Mouse (Mus musculus) limb, embryonic 13.5 days (tissue): ENCODE results near the gene Tnip1. TPM values are rescaled to one million over a fixed set of nuclear protein-coding genes. Genes with fewer than 3 reads are reported as not detected.

Experiments used
- ATAC-seq: fragments of 200-750 bp; cut with Nextera tagmentation; 2 replicates; pipeline ENCODE4 v1.8.0; 2017; ENCODE audit warnings: low read depth, moderate number of reproducible peaks, moderate TSS enrichment; ENCODE audit not compliant: low FRiP score
- H3K27ac ChIP-seq: fragments of 300-500 bp; sonication (generic); 2 replicates; pipeline ENCODE4 v1.5.1; 2015; ENCODE audit warnings: inconsistent platforms, mild to moderate bottlenecking, moderate library complexity
- H3K27me3 ChIP-seq: fragments of 300-500 bp; sonication (generic); 2 replicates; pipeline ENCODE4 v1.6.1; 2015; ENCODE audit warnings: mild to moderate bottlenecking, inconsistent platforms
- H3K36me3 ChIP-seq: fragments of 300-500 bp; sonication (generic); 2 replicates; pipeline ENCODE4 v1.6.1; 2015; ENCODE audit warnings: inconsistent platforms, mild to moderate bottlenecking, moderate library complexity
- H3K4me1 ChIP-seq: fragments of 300-500 bp; sonication (generic); 2 replicates; pipeline ENCODE4 v1.6.1; 2015; ENCODE audit warnings: inconsistent platforms
- H3K4me2 ChIP-seq: fragments of 300-500 bp; sonication (generic); replicated peaks from 2 replicates; pipeline ENCODE4 v1.6.1; 2015; ENCODE audit warnings: inconsistent platforms, mild to moderate bottlenecking, moderate library complexity
- H3K4me3 ChIP-seq: fragments of 300-500 bp; sonication (generic); 2 replicates; pipeline ENCODE4 v1.5.1; 2015; ENCODE audit warnings: moderate library complexity, mild to moderate bottlenecking, inconsistent platforms
- H3K9ac ChIP-seq: fragments of 300-500 bp; sonication (generic); 2 replicates; pipeline ENCODE4 v1.6.1; 2015; ENCODE audit warnings: mild to moderate bottlenecking, inconsistent platforms
- H3K9me3 ChIP-seq: fragments of 300-500 bp; sonication (generic); 2 replicates; pipeline ENCODE4 v1.6.1; 2016; ENCODE audit warnings: inconsistent platforms
- WGBS: fragments of 180-500 bp; shearing (Covaris S2); methylation state at CpG from one replicate; pipeline ENCODE4 v1.1.7; 2015; 5-methylcytosine and 5-hydroxymethylcytosine counted together
- polyA plus RNA-seq: library from polyadenylated mRNA; unstranded; fragments of >200 nt; fragmentation: Nextera tagmentation; extraction: Ambion mirVana; gene quantifications from 2 replicates; pipeline ENCODE4 v1.2.1, GENCODE M21; 2015

The Tnip1 gene
- polyA plus RNA-seq, 1 experiment from 2014 or later = 22.4 TPM

DNA sequence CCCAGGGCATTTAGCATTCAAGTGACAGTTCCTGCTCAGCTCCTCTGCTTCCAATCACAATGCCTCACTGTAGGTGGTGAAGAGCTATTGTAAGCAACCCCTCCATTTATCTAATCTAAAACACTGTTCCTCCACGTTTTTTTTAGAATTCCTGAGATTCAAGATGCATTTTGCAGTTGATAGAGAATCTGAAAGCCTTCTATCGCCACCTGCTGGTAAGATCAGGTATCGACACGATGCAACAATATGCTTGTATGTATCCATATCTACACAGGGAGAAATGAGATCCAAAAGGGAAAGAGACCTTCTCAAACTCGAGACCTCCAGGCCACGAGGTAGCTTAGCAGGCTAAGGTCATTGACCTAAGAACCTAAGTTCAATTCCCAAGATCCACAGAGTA is 21.4 kb upstream of the Tnip1 start:
- H3K9ac ChIP-seq = no peak overlapping the region
- no peak overlapping the region for H3K27ac ChIP-seq
- H3K4me1 ChIP-seq = no peaks in the 10 kb centered on the region
- H3K4me3 ChIP-seq = no peak overlapping the region
- peaks cover 97% of the 10 kb centered on the region for H3K36me3 ChIP-seq
- no peaks in the 10 kb centered on the region for H3K9me3 ChIP-seq
- H3K4me2 ChIP-seq = no peak overlapping the region
- 1% methylated on average over 6 of the region's 6 CpGs for WGBS
- no peaks in the 10 kb centered on the region for H3K27me3 ChIP-seq
- no peak for ATAC-seq

DNA sequence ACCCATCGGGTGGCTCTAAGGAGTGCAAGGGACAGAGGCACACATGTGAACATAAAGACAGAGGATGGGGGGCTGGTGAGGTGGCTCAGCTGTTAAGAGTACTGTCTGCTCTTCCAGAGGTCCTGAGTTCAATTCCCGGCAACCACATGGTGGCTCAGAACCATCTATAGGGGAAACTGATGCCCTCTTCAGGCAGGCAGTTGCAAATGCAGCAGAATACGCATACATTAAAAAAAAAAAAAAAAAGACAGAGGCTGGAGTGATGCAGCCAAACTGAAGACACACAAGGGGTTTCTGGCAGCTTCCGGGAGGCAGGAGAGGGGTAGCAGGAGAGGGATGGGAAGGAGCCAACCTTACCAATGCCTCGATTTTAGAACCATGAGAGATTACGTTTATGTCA is 19.8 kb upstream of the Tnip1 start:
- H3K4me1 ChIP-seq = no peaks in the 10 kb centered on the region
- H3K4me3 ChIP-seq = no peak overlapping the region
- no peaks in the 10 kb centered on the region for H3K9me3 ChIP-seq
- no peak for ATAC-seq
- WGBS = 86% methylated on average over 6 of the region's 6 CpGs
- no peak overlapping the region for H3K27ac ChIP-seq
- H3K27me3 ChIP-seq = no peaks in the 10 kb centered on the region
- H3K36me3 ChIP-seq = peaks cover 97% of the 10 kb centered on the region
- no peak overlapping the region for H3K9ac ChIP-seq
- no peak overlapping the region for H3K4me2 ChIP-seq

DNA sequence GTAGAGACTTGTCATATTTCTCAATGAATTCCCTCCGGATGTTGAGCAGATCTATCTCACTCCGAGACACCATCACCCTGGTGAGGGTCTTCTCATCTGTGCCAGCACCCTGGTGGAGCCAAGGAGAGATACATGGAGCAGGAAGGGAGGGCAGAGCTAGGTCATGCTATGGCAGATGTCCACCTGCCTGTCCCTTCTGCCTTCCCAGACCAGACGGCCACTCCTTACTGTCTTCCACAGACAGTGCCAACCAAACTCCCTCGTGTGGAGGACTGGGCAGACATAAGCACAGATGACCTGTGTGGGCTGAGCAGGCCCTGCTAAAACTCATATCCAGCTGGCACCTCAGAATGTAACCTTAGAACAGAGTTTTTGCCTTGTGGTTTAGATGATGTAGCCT is 18.9 kb upstream of the Tnip1 start:
- Histone ChIP-seq H3K36me3 (peaks cover 88% of the 10 kb centered on the region), H3K4me3 (no peak overlapping the region), H3K4me2 (no peak overlapping the region), H3K27me3 (no peaks in the 10 kb centered on the region), H3K9me3 (no peaks in the 10 kb centered on the region), H3K4me1 (no peaks in the 10 kb centered on the region), H3K9ac (no peak overlapping the region), H3K27ac (no peak overlapping the region)
- no peak for ATAC-seq
- 91% methylated on average over 4 of the region's 4 CpGs for WGBS

DNA sequence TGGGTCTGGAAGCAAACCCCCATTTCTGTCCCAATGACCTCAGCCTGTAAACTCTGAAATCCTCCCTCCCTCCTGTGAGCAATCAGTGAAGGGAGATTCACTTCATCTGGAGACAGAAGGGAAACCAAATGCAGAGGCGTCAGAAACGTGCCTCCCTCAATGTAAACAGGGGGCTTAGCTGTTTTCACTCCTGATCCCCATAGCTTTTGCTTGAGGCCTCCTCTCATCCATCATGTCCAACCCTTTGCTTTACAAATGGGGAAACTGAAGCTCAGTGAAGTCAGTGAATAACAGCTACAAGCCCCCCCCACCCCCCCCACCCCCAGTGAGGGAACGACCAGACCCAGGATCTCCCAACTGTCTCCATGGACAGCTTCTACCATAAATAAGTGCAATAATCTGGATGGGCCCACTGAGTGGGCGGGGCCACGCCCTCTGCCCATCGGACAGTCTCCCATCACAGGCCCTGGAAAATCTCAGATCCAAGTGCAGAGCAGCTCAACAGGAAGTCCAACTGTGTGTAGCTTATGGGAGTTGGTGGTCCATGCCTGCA is 14.7 kb upstream of the Tnip1 start:
- Histone ChIP-seq H3K27me3 (no peaks in the 10 kb centered on the region), H3K27ac (no peak overlapping the region), H3K9me3 (no peaks in the 10 kb centered on the region), H3K4me3 (no peak overlapping the region), H3K9ac (no peak overlapping the region), H3K36me3 (peaks cover 48% of the 10 kb centered on the region), H3K4me2 (no peak overlapping the region), H3K4me1 (peaks cover 11% of the 10 kb centered on the region)
- ATAC-seq = no peak
- WGBS = 43% methylated on average over 6 of the region's 6 CpGs

DNA sequence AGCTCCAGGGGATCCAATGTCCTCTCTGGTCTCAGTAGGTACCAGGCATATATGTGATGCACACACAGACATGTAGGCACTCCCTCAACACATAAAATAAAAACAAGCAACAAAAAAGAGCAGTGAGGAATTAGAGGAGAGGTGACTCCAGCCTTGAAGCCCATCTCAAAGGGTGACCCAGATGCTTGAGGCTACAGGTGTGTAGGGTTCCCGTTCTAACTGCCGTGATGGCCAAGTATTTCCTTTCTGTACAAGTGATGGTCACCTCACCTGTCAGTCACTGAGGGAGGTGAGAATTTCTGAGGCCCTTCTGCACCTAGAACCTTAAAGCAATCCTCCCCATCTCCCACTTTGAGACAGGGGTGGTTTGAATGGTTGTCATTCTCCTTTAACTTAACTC is 13.6 kb upstream of the Tnip1 start:
- 94% methylated on average over 2 of the region's 2 CpGs for WGBS
- H3K4me3 ChIP-seq = no peak overlapping the region
- ATAC-seq = no peak
- H3K9ac ChIP-seq = no peak overlapping the region
- no peaks in the 10 kb centered on the region for H3K27me3 ChIP-seq
- H3K4me1 ChIP-seq = peaks cover 11% of the 10 kb centered on the region
- H3K36me3 ChIP-seq = peaks cover 37% of the 10 kb centered on the region
- no peak overlapping the region for H3K4me2 ChIP-seq
- H3K27ac ChIP-seq = no peak overlapping the region
- H3K9me3 ChIP-seq = no peaks in the 10 kb centered on the region

DNA sequence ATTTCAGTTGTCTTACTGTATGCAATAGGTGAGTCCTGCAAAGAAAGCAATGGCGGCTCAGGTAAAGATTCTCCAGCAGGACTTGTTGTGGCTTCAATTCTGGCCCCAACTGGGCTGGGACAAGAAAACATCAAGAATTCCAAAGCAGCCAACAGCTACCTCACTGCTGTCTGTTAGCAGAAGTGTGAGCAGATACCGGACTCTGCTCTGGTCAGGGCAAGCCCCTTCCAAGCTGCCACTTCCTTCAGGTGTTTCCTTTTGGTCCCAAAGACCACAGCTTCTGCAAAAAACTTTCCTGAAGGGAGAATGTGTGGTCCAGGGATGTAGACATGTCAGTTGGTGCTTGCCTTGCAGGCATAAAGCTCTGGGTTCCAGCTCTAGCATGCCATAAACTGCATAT is 13.0 kb upstream of the Tnip1 start:
- Histone ChIP-seq H3K36me3 (peaks cover 31% of the 10 kb centered on the region), H3K9ac (no peak overlapping the region), H3K4me2 (no peak overlapping the region), H3K27me3 (no peaks in the 10 kb centered on the region), H3K4me1 (peaks cover 11% of the 10 kb centered on the region), H3K9me3 (no peaks in the 10 kb centered on the region), H3K27ac (no peak overlapping the region), H3K4me3 (no peak overlapping the region)
- no peak for ATAC-seq
- 86% methylated on average over 2 of the region's 2 CpGs for WGBS

DNA sequence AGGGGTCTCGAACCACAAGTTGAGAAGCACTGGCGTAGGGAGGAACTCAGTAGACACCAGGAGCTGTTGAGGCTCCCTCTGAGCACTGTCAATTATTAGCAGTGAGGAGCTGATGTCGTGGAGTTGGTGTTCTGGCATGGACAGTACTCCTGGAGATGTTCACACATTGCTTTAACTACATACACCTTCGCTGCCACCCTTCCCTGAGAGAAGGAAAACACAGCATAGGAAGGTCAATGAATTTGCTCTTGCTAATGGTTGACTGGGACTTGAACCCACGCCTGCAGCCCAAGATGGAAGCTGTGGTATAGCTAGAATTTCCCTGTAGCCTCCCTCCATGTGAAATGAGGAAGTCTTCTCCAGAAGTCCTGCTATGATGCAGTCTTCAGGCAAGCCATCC is 12.6 kb upstream of the Tnip1 start:
- H3K4me3 ChIP-seq = no peak overlapping the region
- H3K27ac ChIP-seq = no peak overlapping the region
- no peak for ATAC-seq
- no peaks in the 10 kb centered on the region for H3K9me3 ChIP-seq
- H3K9ac ChIP-seq = no peak overlapping the region
- WGBS = 83% methylated on average over 5 of the region's 5 CpGs
- H3K36me3 ChIP-seq = peaks cover 28% of the 10 kb centered on the region
- H3K4me2 ChIP-seq = no peak overlapping the region
- H3K27me3 ChIP-seq = no peaks in the 10 kb centered on the region
- peaks cover 11% of the 10 kb centered on the region for H3K4me1 ChIP-seq

GRCm38 (mm10) chr11:54974639-54975038 is 11.9 kb upstream of the Tnip1 start:
- no peak for ATAC-seq
- Histone ChIP-seq H3K27ac (no peak overlapping the region), H3K36me3 (peaks cover 21% of the 10 kb centered on the region), H3K4me1 (peaks cover 11% of the 10 kb centered on the region), H3K9me3 (no peaks in the 10 kb centered on the region), H3K27me3 (no peaks in the 10 kb centered on the region), H3K4me2 (no peak overlapping the region), H3K4me3 (no peak overlapping the region), H3K9ac (no peak overlapping the region)
- WGBS = 92% methylated on average over 4 of the region's 4 CpGs

DNA sequence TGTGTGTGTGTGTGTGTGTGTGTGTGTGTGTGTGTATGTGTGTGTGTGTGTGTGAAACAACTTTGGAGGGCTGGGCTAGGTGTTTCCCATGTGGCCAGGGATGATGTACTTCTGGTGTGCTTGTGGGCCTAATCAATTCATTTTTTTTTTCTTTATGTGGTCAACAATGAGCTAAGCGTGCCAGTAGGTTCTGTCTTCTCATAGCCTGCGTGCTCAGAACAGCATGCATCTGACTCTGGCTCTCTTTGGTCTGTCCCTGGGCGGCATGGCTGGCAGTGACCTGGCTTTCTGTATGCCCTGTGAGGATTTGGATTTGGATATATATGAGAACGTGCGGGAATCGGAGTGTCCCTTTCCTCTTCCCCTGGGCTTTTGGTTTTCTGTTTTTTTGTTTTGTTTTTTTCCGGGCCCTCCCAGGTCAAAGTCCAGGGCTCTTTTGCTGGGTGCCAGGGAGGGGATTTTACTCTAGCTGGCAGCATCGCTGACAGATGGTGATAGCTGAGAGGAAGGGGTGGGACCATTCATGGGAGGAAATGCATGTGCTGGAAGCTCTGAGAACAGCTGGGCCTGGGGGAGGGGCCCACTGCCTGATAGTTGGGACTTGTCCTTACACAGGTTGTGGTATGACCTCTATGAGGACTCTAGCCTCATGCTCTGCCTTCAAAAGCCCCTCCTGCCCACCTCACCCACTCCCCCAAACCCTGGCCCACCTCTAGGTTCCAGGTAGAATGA is 10.9 kb upstream of the Tnip1 start:
- Histone ChIP-seq H3K9me3 (no peaks in the 10 kb centered on the region), H3K4me2 (no peak overlapping the region), H3K9ac (0 out of 2 replicates have a peak overlapping the region, but pooled peaks have one; percentile 1), H3K4me1 (peaks cover 11% of the 10 kb centered on the region), H3K36me3 (peaks cover 11% of the 10 kb centered on the region), H3K27ac (no peak overlapping the region), H3K4me3 (no peak overlapping the region), H3K27me3 (no peaks in the 10 kb centered on the region)
- 65% methylated on average over 8 of the region's 8 CpGs for WGBS
- peak; percentile 71; the same call in 1 of the 2 replicates for ATAC-seq

DNA sequence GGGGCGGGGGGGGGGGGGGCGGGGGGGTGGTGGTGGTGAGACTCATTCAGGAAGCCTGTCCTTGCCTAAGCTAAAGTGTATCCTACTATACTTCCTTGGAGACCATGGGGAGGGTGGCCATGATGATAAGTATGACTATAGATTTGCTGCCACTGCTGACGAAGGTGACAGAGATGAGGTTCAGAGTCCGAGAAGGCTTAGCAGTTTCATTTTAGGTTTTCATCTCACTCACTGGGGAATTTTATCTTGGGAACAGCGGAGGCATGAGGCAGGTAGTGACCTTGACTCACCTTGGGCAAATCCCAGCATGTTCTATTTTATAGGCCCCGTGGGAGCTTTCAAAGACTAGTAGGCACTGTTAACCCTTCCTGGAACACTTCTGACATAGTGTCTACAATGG is 10.1 kb upstream of the Tnip1 start:
- H3K36me3 ChIP-seq = peaks cover 2% of the 10 kb centered on the region
- WGBS = 50% methylated on average over 6 of the region's 6 CpGs
- no peaks in the 10 kb centered on the region for H3K9me3 ChIP-seq
- H3K4me3 ChIP-seq = no peak overlapping the region
- H3K9ac ChIP-seq = no peak overlapping the region
- no peak for ATAC-seq
- peaks cover 11% of the 10 kb centered on the region for H3K4me1 ChIP-seq
- H3K27ac ChIP-seq = no peak overlapping the region
- no peaks in the 10 kb centered on the region for H3K27me3 ChIP-seq
- H3K4me2 ChIP-seq = no peak overlapping the region

DNA sequence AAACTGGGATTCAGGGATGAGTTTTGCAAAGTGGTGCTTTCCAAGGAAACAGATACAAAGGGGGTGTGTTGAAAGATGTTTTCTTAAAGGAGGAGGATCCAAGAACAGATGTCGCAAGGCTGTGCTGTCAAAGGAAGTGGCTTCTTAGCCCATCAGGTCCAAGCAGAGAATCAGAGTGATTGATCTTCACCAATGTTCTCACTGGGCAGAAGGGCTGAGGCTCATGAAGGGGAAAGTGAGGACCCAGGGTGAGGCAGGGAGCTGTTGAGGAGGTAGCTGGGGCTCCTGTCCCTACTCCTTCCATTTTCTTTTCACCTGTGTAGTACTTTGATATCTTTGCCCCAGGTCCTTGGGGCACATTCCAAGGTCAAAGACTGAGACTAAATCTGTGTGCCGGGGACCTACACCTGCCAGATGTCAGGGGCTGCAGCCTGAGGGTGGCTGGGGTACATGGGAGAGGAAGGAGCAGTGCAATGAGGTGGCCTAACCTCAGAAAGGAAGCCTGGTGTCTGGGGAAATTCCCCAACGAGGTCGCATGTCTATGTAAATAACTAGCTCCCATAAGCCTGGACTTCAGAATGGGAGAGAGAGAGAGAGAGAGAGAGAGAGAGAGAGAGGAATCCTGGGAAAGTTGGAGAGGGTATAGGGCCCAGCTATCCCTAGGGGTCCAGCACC is 9.5 kb upstream of the Tnip1 start:
- 49% methylated on average over 4 of the region's 4 CpGs for WGBS
- H3K9me3 ChIP-seq = no peaks in the 10 kb centered on the region

DNA sequence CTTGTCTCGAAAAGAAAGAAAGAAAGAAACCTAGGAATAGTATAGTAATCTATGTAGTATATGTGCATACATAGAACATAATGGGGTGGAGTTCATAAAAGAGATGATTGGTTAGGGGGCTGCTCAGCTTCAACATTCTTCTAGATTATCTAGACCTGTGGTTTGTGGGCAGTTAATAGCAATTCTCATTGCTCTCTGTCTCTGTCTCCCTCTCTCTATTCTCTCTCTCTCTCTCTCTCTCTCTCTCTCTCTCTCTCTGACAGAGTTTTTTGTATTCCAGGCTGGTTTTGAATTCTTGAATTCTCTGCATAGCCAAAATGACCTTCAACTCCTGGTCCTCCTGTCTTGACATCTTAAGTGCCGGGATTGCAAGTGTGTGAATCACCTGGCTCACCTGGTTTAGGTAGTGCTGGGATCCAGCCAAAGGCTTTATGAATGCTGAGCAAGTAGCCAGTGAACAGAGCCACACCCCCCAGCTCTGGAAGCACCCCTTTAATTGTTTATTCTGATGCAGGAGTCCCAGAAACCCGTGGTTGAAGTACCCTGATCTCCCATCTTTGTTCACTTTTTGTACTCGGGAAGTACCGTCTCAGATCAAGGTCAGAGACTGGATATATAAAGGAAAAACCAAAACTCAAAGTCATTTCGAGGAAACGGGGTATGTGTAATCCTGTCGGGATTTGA is 8.8 kb upstream of the Tnip1 start:
- H3K9ac ChIP-seq = no peak overlapping the region
- peaks cover 11% of the 10 kb centered on the region for H3K4me1 ChIP-seq
- 71% methylated on average over 8 of the region's 8 CpGs for WGBS
- H3K9me3 ChIP-seq = no peaks in the 10 kb centered on the region
- no peak overlapping the region for H3K4me2 ChIP-seq
- no peaks in the 10 kb centered on the region for H3K27me3 ChIP-seq
- no peak overlapping the region for H3K27ac ChIP-seq
- H3K36me3 ChIP-seq = no peaks in the 10 kb centered on the region
- H3K4me3 ChIP-seq = no peak overlapping the region
- no peak for ATAC-seq

More for the DNA sequence above, 9.5 kb upstream of the Tnip1 start:
- Histone ChIP-seq H3K27me3 (no peaks in the 10 kb centered on the region), H3K4me1 (peaks cover 11% of the 10 kb centered on the region), H3K4me3 (no peak overlapping the region), H3K9ac (no peak overlapping the region), H3K36me3 (no peaks in the 10 kb centered on the region), H3K4me2 (no peak overlapping the region), H3K27ac (no peak overlapping the region)
- ATAC-seq = no peak
